Mouse (Mus musculus) olfactory bulb, adult 2 months (tissue): ENCODE data around the gene Sptbn4.

Experiments used
- CTCF ChIP-seq: fragments of 200-500 bp; IDR thresholded peaks from 2 replicates; pipeline ENCODE4 v1.5.1; 2012; ENCODE audit warnings: low read depth, mild to moderate bottlenecking, low read length, moderate library complexity; ENCODE audit not compliant: insufficient read depth
- POLR2A ChIP-seq: fragments of 200-500 bp; IDR thresholded peaks from 2 replicates; pipeline ENCODE4 v1.6.1; 2012; ENCODE audit warnings: mild to moderate bottlenecking, low read depth, low read length, moderate library complexity; ENCODE audit not compliant: insufficient read depth

GRCm38 (mm10) chr7:27342595-27342994, 104.9 kb downstream of the Sptbn4 start:
- no peak for TF ChIP-seq CTCF
- no peak for TF ChIP-seq POLR2A
